Mouse (Mus musculus) forebrain, embryonic 14.5 days (tissue): ENCODE measurements at regions not wholly inside any gene's neighbourhood (a gene's known extent, or its start where the extent isn't known, plus 50 kb on each side); places are given as distances from the start of the nearest gene placed in this dataset.

Experiments used
- ATAC-seq: fragments of 200-750 bp; cut with Nextera tagmentation; 2 replicates; pipeline ENCODE4 v1.8.0; 2017; ENCODE audit warnings: mild to moderate bottlenecking, moderate library complexity
- DNase-seq: peaks from one replicate; pipeline ENCODE4 v3.0.0-alpha.2; 2015; ENCODE audit warnings: low spot score
- H3K27ac ChIP-seq: fragments of 300-500 bp; sonication (generic); 2 replicates; pipeline ENCODE4 v1.5.1; 2014; ENCODE audit warnings: low read depth, mild to moderate bottlenecking, control low read depth, low read length, moderate library complexity
- H3K27me3 ChIP-seq: fragments of 300-500 bp; sonication (generic); replicated peaks from 2 replicates; pipeline ENCODE4 v1.6.1; 2014; ENCODE audit warnings: low read length, control low read depth, mixed read lengths; ENCODE audit not compliant: control insufficient read depth, insufficient read depth
- H3K36me3 ChIP-seq: fragments of 300-500 bp; sonication (generic); 2 replicates; pipeline ENCODE4 v1.6.1; 2014; ENCODE audit warnings: low read length, control low read depth; ENCODE audit not compliant: control insufficient read depth, insufficient read depth
- H3K4me1 ChIP-seq: fragments of 300-500 bp; sonication (generic); 2 replicates; pipeline ENCODE4 v1.6.1; 2014; ENCODE audit warnings: antibody characterized with exemption, low read length, control low read depth; ENCODE audit not compliant: control insufficient read depth, insufficient read depth
- H3K4me2 ChIP-seq: fragments of 300-500 bp; sonication (generic); 2 replicates; pipeline ENCODE4 v1.6.1; 2014; ENCODE audit warnings: mild to moderate bottlenecking, control low read depth, low read length
- H3K4me3 ChIP-seq: fragments of 300-500 bp; sonication (generic); 2 replicates; pipeline ENCODE4 v1.5.1; 2014; ENCODE audit warnings: low read depth, low read length, control low read depth
- H3K9ac ChIP-seq: fragments of 300-500 bp; sonication (generic); 2 replicates; pipeline ENCODE4 v1.6.1; 2014; ENCODE audit warnings: mild to moderate bottlenecking, low read length, control low read depth, moderate library complexity
- H3K9me3 ChIP-seq: fragments of 300-500 bp; sonication (generic); replicated peaks from 2 replicates; pipeline ENCODE4 v1.6.1; 2016; ENCODE audit warnings: low read length, control low read depth, mixed read lengths; ENCODE audit not compliant: control insufficient read depth
- WGBS: fragments of 180-500 bp; shearing (Covaris S2); extraction: QIAGEN DNeasy Blood & Tissue Kit; methylation state at CpG from one replicate; pipeline ENCODE4 v1.1.7; 2014; 5-methylcytosine and 5-hydroxymethylcytosine counted together

- H3K4me3 ChIP-seq = no peak overlapping the region
- H3K36me3 ChIP-seq = no peaks in the 10 kb centered on the region
- no peaks in the 10 kb centered on the region for H3K9me3 ChIP-seq
- no peaks in the 10 kb centered on the region for H3K4me1 ChIP-seq
- 74% methylated on average over 6 of the region's 6 CpGs for WGBS
- H3K4me2 ChIP-seq = no peak overlapping the region
- H3K27me3 ChIP-seq = no peaks in the 10 kb centered on the region
- ATAC-seq (no peak), DNase-seq (no peak)
- no peak overlapping the region for H3K9ac ChIP-seq
- H3K27ac ChIP-seq = no peak overlapping the region
Measured at GRCm38 (mm10) chr2:179231708-179232354, 210.4 kb upstream of the Cdh4 start.

GRCm38 (mm10) chr2:179238166-179238565 lies 204.1 kb upstream of the Cdh4 start:
- no peak overlapping the region for H3K27ac ChIP-seq
- H3K9me3 ChIP-seq = no peaks in the 10 kb centered on the region
- no peak overlapping the region for H3K4me3 ChIP-seq
- DNase-seq (no peak), ATAC-seq (no peak)
- no peaks in the 10 kb centered on the region for H3K27me3 ChIP-seq
- H3K4me2 ChIP-seq = no peak overlapping the region
- H3K4me1 ChIP-seq = no peaks in the 10 kb centered on the region
- WGBS = 83% methylated on average over 11 of the region's 11 CpGs
- H3K9ac ChIP-seq = no peak overlapping the region
- no peaks in the 10 kb centered on the region for H3K36me3 ChIP-seq

- DNase-seq (no peak), ATAC-seq (no peak)
- 86% methylated on average over 2 of the region's 2 CpGs for WGBS
- Histone ChIP-seq H3K9me3 (no peaks in the 10 kb centered on the region), H3K27ac (no peak overlapping the region), H3K9ac (no peak overlapping the region), H3K27me3 (no peaks in the 10 kb centered on the region), H3K4me3 (no peak overlapping the region), H3K4me1 (peaks cover 3% of the 10 kb centered on the region), H3K4me2 (no peak overlapping the region), H3K36me3 (no peaks in the 10 kb centered on the region)
Measured at GRCm38 (mm10) chr2:179260892-179261291, 181.3 kb upstream of the Cdh4 start.

DNA sequence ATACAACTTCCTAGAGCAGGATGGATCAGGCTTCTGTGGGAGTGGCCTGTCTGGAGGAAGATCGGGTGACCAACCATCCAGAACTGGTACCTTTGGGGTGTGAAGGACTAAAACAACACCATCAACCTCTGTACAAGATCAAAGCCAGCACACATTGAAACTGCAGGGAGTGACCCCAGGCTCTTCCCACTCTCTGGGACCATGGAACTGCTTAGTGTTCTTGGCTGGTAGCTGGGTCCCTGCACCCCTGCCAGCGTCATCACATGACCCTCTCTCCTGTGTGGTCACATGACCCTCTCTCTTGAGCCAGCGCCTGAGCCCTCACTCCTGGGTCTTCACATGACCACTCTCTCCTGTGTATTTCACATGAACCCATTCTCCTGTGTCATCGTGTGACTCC lies 178.3 kb upstream of the Cdh4 start:
- Histone ChIP-seq H3K27ac (no peak overlapping the region), H3K9ac (no peak overlapping the region), H3K9me3 (no peaks in the 10 kb centered on the region), H3K4me3 (no peak overlapping the region), H3K4me2 (no peak overlapping the region), H3K4me1 (peaks cover 3% of the 10 kb centered on the region), H3K36me3 (no peaks in the 10 kb centered on the region), H3K27me3 (no peaks in the 10 kb centered on the region)
- DNase-seq (no peak), ATAC-seq (no peak)
- 90% methylated on average over 4 of the region's 4 CpGs for WGBS

DNA sequence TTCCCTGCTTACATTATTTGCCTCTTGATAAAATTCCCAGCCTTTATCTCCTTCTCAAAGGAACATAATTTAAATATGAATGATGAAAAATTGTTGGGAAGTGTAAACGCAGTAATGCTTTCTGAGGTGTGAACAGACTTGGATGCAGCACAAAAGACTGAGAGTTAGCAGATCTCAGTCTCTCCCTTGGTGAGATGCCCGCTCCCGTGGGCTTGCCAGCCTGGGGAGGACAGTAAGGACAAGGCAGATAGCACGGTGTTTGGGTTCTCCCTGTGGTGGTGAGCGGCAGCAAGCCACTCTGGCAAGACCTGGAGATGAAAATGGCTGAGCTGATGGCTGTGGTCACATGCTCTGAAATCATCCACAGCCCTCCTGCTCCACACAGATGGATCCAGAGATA lies 176.8 kb upstream of the Cdh4 start:
- peak; percentile 54; the same call in 1 of the 2 replicates for ATAC-seq
- DNase-seq = peak; percentile 65
- WGBS = 29% methylated on average over 5 of the region's 5 CpGs

DNA sequence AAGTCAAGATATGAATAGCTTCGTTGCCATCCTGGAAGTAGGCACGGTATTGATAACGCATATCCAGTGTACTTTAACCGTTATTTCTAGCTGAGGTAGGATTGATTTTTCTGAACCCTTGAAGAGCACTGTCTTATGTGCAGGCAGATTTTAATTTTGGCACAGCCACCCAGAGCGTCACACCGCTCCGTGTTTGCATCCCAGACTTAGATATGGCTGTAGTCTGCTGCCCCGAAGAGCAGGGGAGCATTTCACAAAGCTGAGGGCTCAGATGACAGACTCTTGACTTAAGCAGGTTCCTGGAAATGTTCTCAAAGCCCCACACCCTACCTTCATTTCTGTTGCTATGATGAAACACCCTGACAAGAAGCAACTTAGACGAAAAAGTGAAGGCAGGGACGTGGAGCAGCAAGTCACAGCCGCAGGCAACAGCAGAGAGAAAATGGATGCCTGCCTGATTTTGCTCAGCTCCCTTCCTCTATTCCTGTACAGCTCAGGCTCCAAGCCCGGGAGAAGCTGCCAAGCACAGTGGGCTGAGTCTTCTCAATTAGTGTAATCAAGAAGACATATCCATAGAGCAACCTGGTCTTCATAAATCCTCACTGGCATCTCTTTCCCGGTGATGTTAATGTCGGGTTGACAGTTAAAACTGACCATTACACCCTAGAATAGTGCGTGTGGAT lies 164.9 kb upstream of the Cdh4 start:
- H3K9me3 ChIP-seq = no peaks in the 10 kb centered on the region
- H3K27me3 ChIP-seq = no peaks in the 10 kb centered on the region
- H3K36me3 ChIP-seq = no peaks in the 10 kb centered on the region
- no peak overlapping the region for H3K4me2 ChIP-seq
- H3K27ac ChIP-seq = no peak overlapping the region
- ATAC-seq = no peak
- WGBS = 89% methylated on average over 15 of the region's 15 CpGs
- peak; percentile 23 for DNase-seq
- H3K4me3 ChIP-seq = no peak overlapping the region
- no peaks in the 10 kb centered on the region for H3K4me1 ChIP-seq
- H3K9ac ChIP-seq = no peak overlapping the region

More for the DNA sequence above, 176.8 kb upstream of the Cdh4 start:
- Histone ChIP-seq H3K4me1 (peaks cover 3% of the 10 kb centered on the region), H3K9me3 (no peaks in the 10 kb centered on the region), H3K27me3 (no peaks in the 10 kb centered on the region), H3K27ac (0 out of 2 replicates have a peak overlapping the region, but pooled peaks have one; percentile 10), H3K36me3 (no peaks in the 10 kb centered on the region), H3K9ac (no peak overlapping the region), H3K4me2 (no peak overlapping the region), H3K4me3 (no peak overlapping the region)

DNA sequence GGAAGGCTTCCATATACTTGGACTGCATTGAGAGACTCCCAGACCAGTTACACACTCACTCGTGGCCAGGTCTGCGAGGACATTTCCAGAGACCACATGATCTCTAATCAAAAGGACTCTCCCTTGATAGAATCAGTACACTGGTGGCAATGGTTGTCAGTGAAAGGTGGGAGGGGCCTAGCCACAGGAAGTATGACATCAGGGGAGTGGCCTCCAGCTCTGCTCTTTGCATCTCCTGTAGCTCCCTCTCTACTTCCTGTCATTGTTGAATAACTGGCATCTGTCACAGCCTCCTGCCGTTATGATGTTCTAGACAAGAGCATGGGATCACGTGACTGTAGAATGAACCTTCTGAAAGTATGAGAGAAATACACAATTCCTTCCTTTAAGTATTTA lies 164.3 kb upstream of the Cdh4 start:
- H3K9ac ChIP-seq = no peak overlapping the region
- no peaks in the 10 kb centered on the region for H3K9me3 ChIP-seq
- no peak overlapping the region for H3K4me3 ChIP-seq
- ATAC-seq = no peak
- no peak for DNase-seq
- no peaks in the 10 kb centered on the region for H3K4me1 ChIP-seq
- H3K4me2 ChIP-seq = no peak overlapping the region
- 86% methylated on average over 4 of the region's 4 CpGs for WGBS
- H3K27ac ChIP-seq = no peak overlapping the region
- no peaks in the 10 kb centered on the region for H3K36me3 ChIP-seq
- H3K27me3 ChIP-seq = no peaks in the 10 kb centered on the region

DNA sequence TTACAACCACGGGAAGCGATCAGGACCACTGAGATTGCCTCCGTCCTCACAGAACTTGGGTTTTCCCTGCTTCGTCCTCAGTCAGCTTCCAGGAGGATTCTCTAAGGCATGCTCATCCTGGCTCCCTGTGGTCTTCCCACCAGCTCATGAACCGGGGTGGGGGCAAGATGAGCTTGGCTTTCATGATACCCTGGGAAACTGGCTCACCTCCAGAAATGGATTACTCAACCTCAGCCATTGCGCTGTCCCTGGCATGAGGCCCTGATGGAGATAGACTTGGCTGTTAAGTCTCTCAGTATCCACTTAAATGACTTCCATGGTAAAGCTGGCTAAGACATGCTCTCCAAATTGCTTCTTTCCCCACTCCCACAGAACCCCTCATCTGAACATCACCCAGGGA lies 160.0 kb upstream of the Cdh4 start:
- 81% methylated on average over 6 of the region's 6 CpGs for WGBS
- no peak overlapping the region for H3K27ac ChIP-seq
- ATAC-seq (no peak), DNase-seq (peak; percentile 37)
- H3K27me3 ChIP-seq = no peaks in the 10 kb centered on the region
- H3K4me2 ChIP-seq = no peak overlapping the region
- H3K9ac ChIP-seq = no peak overlapping the region
- no peak overlapping the region for H3K4me3 ChIP-seq
- H3K4me1 ChIP-seq = no peaks in the 10 kb centered on the region
- H3K9me3 ChIP-seq = no peaks in the 10 kb centered on the region
- H3K36me3 ChIP-seq = no peaks in the 10 kb centered on the region

DNA sequence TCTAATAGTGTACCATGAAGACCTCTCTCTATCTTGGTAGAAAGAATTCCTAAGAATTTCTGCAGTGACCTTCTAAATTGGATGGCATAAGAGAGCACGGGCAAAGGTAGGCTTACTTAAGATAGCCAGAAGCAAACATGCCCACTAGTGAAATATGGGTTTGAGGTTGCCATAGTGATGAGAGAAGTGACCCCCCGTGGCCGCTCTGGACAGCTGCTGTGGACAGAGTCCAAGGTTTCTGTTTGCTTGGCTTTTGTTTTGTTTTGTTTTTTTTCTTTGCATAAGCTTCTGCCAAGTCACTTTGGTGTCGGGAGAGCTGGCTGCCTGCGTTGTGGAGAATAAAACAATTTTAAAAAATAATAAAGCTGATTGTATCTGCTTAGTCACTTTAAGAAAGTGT lies 151.8 kb upstream of the Cdh4 start:
- Histone ChIP-seq H3K27me3 (no peaks in the 10 kb centered on the region), H3K9ac (no peak overlapping the region), H3K4me2 (no peak overlapping the region), H3K27ac (no peak overlapping the region), H3K9me3 (0 out of 2 replicates have a peak, but pooled peaks cover 2% of the 10 kb centered on the region), H3K36me3 (no peaks in the 10 kb centered on the region), H3K4me1 (peaks cover 12% of the 10 kb centered on the region), H3K4me3 (no peak overlapping the region)
- WGBS = 53% methylated on average over 5 of the region's 5 CpGs
- no peak for DNase-seq
- no peak for ATAC-seq
